In the genomic region with DNA sequence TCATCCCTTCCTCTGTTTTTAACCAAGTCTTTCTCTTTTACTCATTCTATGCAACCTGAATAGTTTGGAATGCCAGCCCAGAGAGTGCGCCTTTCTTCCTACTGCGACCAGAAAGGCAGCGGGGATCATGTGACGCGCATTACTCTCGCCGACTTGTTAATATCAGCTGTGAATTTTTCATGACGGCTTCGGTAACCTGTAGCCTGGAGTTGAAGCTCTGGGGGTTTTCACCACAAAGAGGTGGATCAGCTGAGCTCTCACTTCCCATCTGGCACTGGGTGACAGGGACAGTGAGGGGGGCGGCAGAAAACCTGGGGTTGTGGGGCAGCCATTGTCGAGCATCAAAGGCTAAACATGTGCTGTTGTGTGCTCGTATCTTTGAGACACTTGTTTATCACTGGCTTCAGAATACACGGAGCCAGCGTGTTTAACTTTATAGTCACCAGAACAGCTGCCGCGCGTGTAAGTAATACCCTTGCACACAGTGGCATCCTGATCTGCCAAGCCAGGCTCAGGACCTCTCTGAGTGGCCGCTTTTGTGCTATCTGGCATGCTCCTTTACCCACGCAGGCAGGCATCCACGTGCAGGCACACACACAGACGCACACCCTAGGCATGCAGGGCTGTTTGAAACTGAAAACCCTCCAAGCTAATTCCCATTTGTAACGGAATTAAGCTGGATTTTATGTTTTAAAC, we compare ENCODE assay signal across 8 mouse cellular contexts.
A peak's percentile ranks its signal among the peaks of the same experiment; 100 is the strongest.
DNase-seq lines count a peak whose midpoint lies in the region; ATAC-seq and TF ChIP-seq lines count a peak whose summit lies in the region.

No protein-coding gene starts in this region.

- no peak overlapping the region for H3K27ac ChIP-seq in kidney, adult 2 months (ENCODE audit: insufficient read depth, low read depth, low read length)
- H3K27ac ChIP-seq in forebrain, embryonic 16.5 days (ENCODE audit: low read length) = no peak overlapping the region
- H3K27ac ChIP-seq in midbrain, embryonic 14.5 days (replicated peaks; ENCODE audit: low read depth, low read length) = no peak overlapping the region

- TF ChIP-seq POLR2A in kidney, adult 2 months (IDR thresholded peaks at IDR 0.05; ENCODE audit: low read depth, low read length) = no peak

- 0 out of 2 replicates have a peak, but pooled peaks cover 3% of the 10 kb centered on the region for H3K4me1 ChIP-seq in kidney, adult 2 months (ENCODE audit: control insufficient read depth, insufficient read depth, low read length)
- peaks cover 2% of the 10 kb centered on the region; the same call in 1 of the 2 replicates for H3K4me1 ChIP-seq in forebrain, embryonic 16.5 days (replicated peaks; ENCODE audit: control insufficient read depth, insufficient read depth, low read length)
- peaks cover 3% of the 10 kb centered on the region; the same call in 1 of the 2 replicates for H3K4me1 ChIP-seq in midbrain, embryonic 14.5 days (ENCODE audit: control insufficient read depth, insufficient read depth, low read length)

- TF ChIP-seq CTCF in kidney, adult 2 months (conservative IDR thresholded peaks at IDR 0.05; ENCODE audit: insufficient read depth, insufficient read length, low read depth, low read length) = no peak

- H3K4me3 ChIP-seq in kidney, adult 2 months (ENCODE audit: insufficient read depth, low read depth, low read length) = peak overlapping the region; percentile 11; the same call in 1 of the 2 replicates
- H3K4me3 ChIP-seq in forebrain, embryonic 16.5 days (replicated peaks; ENCODE audit: low read length) = peak overlapping the region; percentile 38
- peak overlapping the region; percentile 35 for H3K4me3 ChIP-seq in midbrain, embryonic 14.5 days (replicated peaks; ENCODE audit: low read depth, low read length)

- H3K9ac ChIP-seq in forebrain, embryonic 16.5 days (replicated peaks; ENCODE audit: low read depth, low read length) = peak overlapping the region; percentile 0
- H3K9ac ChIP-seq in midbrain, embryonic 14.5 days (replicated peaks; ENCODE audit: low read length) = peak overlapping the region; percentile 0; the same call in 1 of the 2 replicates

- H3K36me3 ChIP-seq in kidney, adult 2 months (ENCODE audit: control insufficient read depth, insufficient read depth, low read length) = no peaks in the 10 kb centered on the region
- H3K36me3 ChIP-seq in forebrain, embryonic 16.5 days (ENCODE audit: control insufficient read depth, insufficient read depth) = no peaks in the 10 kb centered on the region
- H3K36me3 ChIP-seq in midbrain, embryonic 14.5 days (ENCODE audit: control insufficient read depth, insufficient read depth, low read length) = no peaks in the 10 kb centered on the region

- DNase-seq in kidney, adult 2 months = no peak
- DNase-seq in kidney, postnatal 14 days = no peak
- peak; percentile 64 for DNase-seq in embryo, embryonic 10 days (ENCODE audit: low spot score)
- DNase-seq in midbrain, embryonic 14.5 days = peak; percentile 72
- DNase-seq in frontal cortex, postnatal 10 days (ENCODE audit: low spot score in 2 of 2) = no peak
- DNase-seq in cerebellum, adult 9-11 months = no peak
- no peak for DNase-seq in adrenal gland, postnatal 14 days

- no peaks in the 10 kb centered on the region for H3K9me3 ChIP-seq in forebrain, embryonic 16.5 days (ENCODE audit: control insufficient read depth, low read length)
- no peaks in the 10 kb centered on the region for H3K9me3 ChIP-seq in midbrain, embryonic 14.5 days (ENCODE audit: control insufficient read depth, low read length)

- 5% methylated on average over 22 of the region's 22 CpGs for WGBS in kidney, adult 2 months
- WGBS in forebrain, embryonic 16.5 days = 3% methylated on average over 22 of the region's 22 CpGs
- WGBS in midbrain, embryonic 14.5 days = 5% methylated on average over 22 of the region's 22 CpGs

- peak overlapping the region; percentile 63 for H3K4me2 ChIP-seq in forebrain, embryonic 16.5 days (ENCODE audit: low read length)
- peak overlapping the region; percentile 61 for H3K4me2 ChIP-seq in midbrain, embryonic 14.5 days (ENCODE audit: low read length)

- H3K27me3 ChIP-seq in kidney, adult 2 months (replicated peaks; ENCODE audit: control insufficient read depth, insufficient read depth, low read length) = no peaks in the 10 kb centered on the region
- H3K27me3 ChIP-seq in forebrain, embryonic 16.5 days (replicated peaks; ENCODE audit: control insufficient read depth, insufficient read depth, low read length) = no peaks in the 10 kb centered on the region
- H3K27me3 ChIP-seq in midbrain, embryonic 14.5 days (ENCODE audit: control insufficient read depth, insufficient read depth, low read length) = no peaks in the 10 kb centered on the region; the same call in 1 of the 2 replicates

- peak; percentile 83 for ATAC-seq in forebrain, embryonic 16.5 days
- peak; percentile 76 for ATAC-seq in midbrain, embryonic 14.5 days (ENCODE audit: low FRiP score, low TSS enrichment)

Comparison
In these comparisons a context has a peak if more than half of its experiments do, and no peak if none do; other contexts are left out.
1. DNase-seq: peak in embryo, embryonic 10 days (single experiment) and midbrain, embryonic 14.5 days (single experiment); none in kidney, adult 2 months (single experiment), kidney, postnatal 14 days (single experiment), frontal cortex, postnatal 10 days (0 of 2), cerebellum, adult 9-11 months (single experiment) and adrenal gland, postnatal 14 days (single experiment).
2. Peak in every context shown above with its lines, with median percentiles within 50 percentile points of each other: H3K4me3 ChIP-seq.